Mouse (Mus musculus): ENCODE data around the gene Ikbip. TPM values are rescaled to one million over a fixed set of nuclear protein-coding genes. Genes with fewer than 3 reads are reported as not detected.

Ikbip gene
- polyA plus RNA-seq (2015; fragmentation: Nextera tagmentation; extraction: Ambion mirVana): 42.1 and 43.9 TPM in 2 replicates

DNA sequence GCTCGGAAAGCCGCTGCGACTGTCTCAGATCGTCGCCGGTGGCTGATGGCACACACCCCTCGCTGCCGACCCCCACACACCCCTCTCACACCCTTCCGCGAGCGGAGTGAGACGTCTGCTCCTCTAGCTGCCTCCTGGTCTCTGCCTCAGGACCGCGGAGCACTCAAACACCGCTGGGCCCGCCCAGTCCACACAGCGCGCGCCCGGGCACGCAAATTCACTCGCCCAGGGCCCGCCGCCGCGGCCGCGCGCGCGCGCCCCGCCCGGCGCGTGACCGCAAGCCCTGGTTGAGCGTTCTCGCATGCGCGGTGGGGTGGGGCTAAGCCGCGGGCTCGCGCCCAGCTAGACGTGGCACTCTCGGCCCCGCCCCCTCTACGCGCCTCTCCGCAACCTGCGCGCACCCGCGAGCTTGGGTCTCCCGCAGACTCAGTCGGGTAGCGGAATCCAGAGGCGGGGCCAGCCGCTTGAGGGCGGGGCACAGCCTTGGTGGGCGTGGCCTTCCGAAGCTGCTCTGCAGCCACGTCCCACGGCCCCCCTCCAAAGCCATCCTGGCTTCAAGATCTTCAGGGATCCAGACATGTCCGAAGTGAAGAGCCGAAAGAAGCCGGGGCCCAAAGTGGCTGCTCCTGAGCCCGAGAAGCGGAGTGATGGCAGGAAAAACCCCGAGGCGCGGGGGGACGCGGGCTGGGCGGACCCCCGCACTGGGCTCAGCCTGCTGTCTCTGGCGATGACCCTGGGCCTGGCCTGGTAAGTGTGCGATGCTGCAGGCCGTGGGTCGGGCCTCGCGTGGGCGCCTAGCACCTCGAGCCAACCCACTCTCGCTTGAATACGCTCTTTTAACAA lies at the start of gene Ikbip, which contains the start of gene Apaf1:
Gene Ikbip, plus strand, starts transcription at position 391 of the 843 bp plus-strand sequence.
Gene Apaf1, minus strand, starts transcription at position 221 of the 843 bp plus-strand sequence.
- H3K4me3 ChIP-seq (ENCODE audit: low read length): peak within 1 kb of the TSS; percentile 98
- H3K9me3 ChIP-seq (ENCODE audit: control insufficient read depth, low read length): no peaks in the 10 kb centered on the region
- under 1% methylated on average over 87 of the region's 87 CpGs for WGBS
- peaks cover 5% of the 10 kb centered on the region for H3K4me1 ChIP-seq (replicated peaks; ENCODE audit: control insufficient read depth, insufficient read depth, low read length)
- peak within 1 kb of the TSS; percentile 76 for H3K4me2 ChIP-seq (ENCODE audit: low read depth, low read length)
- peak within 1 kb of the TSS; percentile 86 for H3K27ac ChIP-seq (ENCODE audit: low read length)
- H3K27me3 ChIP-seq (ENCODE audit: control insufficient read depth, insufficient read depth, low read depth, low read length): no peaks in the 10 kb centered on the region
- peak within 1 kb of the TSS; percentile 92 for H3K9ac ChIP-seq (ENCODE audit: low read length)
- H3K36me3 ChIP-seq (ENCODE audit: control insufficient read depth, insufficient read depth, low read length): peaks cover 10% of the 10 kb centered on the region
- ATAC-seq (ENCODE audit: low read depth): peak; percentile 97

DNA sequence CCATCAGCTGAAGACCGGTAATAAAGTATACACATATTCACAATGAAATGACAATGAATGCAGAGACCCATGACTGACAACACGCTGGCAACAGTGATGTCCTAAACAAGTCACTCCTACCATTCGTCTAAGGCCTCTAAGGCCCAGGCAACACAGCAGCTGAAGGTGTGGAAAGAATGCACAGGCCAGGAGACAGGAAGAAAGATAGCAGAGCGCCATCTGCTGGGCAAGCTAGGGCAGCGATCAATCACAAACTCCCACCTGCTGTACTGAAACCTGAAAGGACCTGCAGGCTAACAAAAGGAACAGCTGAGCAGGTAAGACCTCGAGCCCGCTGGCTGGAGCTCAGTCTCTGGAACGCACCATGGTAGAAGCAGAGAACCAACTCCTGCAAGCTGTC lies 48.8 kb upstream of the Ikbip start:
- Histone ChIP-seq H3K27ac (ENCODE audit: low read length) (no peak overlapping the region), H3K4me1 (replicated peaks; ENCODE audit: control insufficient read depth, insufficient read depth, low read length) (no peaks in the 10 kb centered on the region), H3K27me3 (ENCODE audit: control insufficient read depth, insufficient read depth, low read depth, low read length) (no peaks in the 10 kb centered on the region), H3K9me3 (ENCODE audit: control insufficient read depth, low read length) (no peaks in the 10 kb centered on the region), H3K4me3 (ENCODE audit: low read length) (no peak overlapping the region), H3K36me3 (ENCODE audit: control insufficient read depth, insufficient read depth, low read length) (peaks cover 11% of the 10 kb centered on the region), H3K4me2 (ENCODE audit: low read depth, low read length) (no peak overlapping the region), H3K9ac (ENCODE audit: low read length) (no peak overlapping the region)
- 28% methylated on average over 8 of the region's 8 CpGs for WGBS
- peak; percentile 64; the same call in 1 of the 2 replicates for ATAC-seq (ENCODE audit: low read depth)

DNA sequence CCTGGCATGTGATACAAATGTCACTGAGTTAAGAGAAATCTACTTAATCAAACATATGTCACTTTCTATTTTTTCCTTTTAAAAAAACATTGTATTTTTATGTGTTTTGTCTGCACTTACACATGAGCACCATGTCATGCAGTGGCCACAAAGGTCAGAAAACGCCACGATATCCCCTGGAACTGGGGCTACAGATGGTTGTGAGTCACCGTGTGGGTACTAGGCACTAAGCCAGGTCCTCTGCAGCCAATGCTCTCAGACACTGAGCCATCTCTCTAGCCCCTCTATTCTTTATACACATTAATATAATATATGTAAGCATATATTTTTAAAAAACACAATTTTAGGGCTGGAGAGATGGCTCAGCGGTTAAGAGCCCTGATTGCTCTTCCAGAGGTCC lies 33.0 kb upstream of the Ikbip start:
- Histone ChIP-seq H3K27ac (ENCODE audit: low read length) (no peak overlapping the region), H3K27me3 (ENCODE audit: control insufficient read depth, insufficient read depth, low read depth, low read length) (no peaks in the 10 kb centered on the region), H3K4me2 (ENCODE audit: low read depth, low read length) (no peak overlapping the region), H3K36me3 (ENCODE audit: control insufficient read depth, insufficient read depth, low read length) (peaks cover 22% of the 10 kb centered on the region), H3K9ac (ENCODE audit: low read length) (no peak overlapping the region), H3K4me3 (ENCODE audit: low read length) (no peak overlapping the region), H3K9me3 (ENCODE audit: control insufficient read depth, low read length) (no peaks in the 10 kb centered on the region), H3K4me1 (replicated peaks; ENCODE audit: control insufficient read depth, insufficient read depth, low read length) (no peaks in the 10 kb centered on the region)
- 90% methylated on average over 4 of the region's 4 CpGs for WGBS
- no peak for ATAC-seq (ENCODE audit: low read depth)

DNA sequence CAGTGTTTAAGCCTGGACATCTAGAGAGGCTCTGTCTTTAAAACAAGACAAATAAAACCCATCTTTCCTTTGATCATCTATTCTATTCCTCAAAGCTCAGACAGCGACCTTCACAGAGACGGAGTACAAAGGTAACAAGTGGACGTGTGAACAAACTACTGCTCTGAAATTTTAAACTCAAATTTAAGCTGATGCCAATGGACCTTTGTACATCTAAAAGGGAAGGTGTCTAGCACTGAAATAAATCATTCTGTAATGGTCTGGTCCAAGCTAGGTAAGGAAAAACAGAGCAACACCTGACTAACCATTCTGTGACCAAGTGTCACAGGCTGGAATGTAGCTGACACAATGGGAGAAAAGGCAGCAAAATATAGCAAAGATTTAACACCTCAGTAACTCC lies 31.6 kb upstream of the Ikbip start:
- Histone ChIP-seq H3K9me3 (ENCODE audit: control insufficient read depth, low read length) (no peaks in the 10 kb centered on the region), H3K36me3 (ENCODE audit: control insufficient read depth, insufficient read depth, low read length) (peaks cover 20% of the 10 kb centered on the region), H3K4me2 (ENCODE audit: low read depth, low read length) (no peak overlapping the region), H3K4me3 (ENCODE audit: low read length) (no peak overlapping the region), H3K27ac (ENCODE audit: low read length) (no peak overlapping the region), H3K9ac (ENCODE audit: low read length) (no peak overlapping the region), H3K27me3 (ENCODE audit: control insufficient read depth, insufficient read depth, low read depth, low read length) (no peaks in the 10 kb centered on the region), H3K4me1 (replicated peaks; ENCODE audit: control insufficient read depth, insufficient read depth, low read length) (no peaks in the 10 kb centered on the region)
- ATAC-seq (ENCODE audit: low read depth): no peak
- 93% methylated on average over 3 of the region's 3 CpGs for WGBS

DNA sequence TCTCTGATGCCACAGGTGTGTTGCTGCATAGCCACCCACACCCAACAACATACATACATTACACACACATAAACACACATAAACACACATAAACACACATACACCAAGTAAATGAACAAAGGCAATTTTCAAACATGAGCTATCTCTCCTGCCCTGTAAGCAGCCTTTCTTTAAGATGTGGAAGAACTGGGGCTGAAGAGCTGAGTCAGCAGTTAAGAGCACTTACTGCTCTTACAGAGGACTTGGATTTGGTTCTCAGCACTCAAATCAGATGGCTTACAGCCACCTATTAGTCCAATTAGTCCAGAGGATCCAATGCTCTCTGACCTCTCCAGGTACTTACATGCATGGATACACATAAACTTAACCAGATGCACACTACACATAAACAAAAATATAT lies 30.0 kb upstream of the Ikbip start:
- no peaks in the 10 kb centered on the region for H3K27me3 ChIP-seq (ENCODE audit: control insufficient read depth, insufficient read depth, low read depth, low read length)
- H3K4me1 ChIP-seq (replicated peaks; ENCODE audit: control insufficient read depth, insufficient read depth, low read length): no peaks in the 10 kb centered on the region
- no peaks in the 10 kb centered on the region for H3K9me3 ChIP-seq (ENCODE audit: control insufficient read depth, low read length)
- no peak overlapping the region for H3K27ac ChIP-seq (ENCODE audit: low read length)
- H3K4me2 ChIP-seq (ENCODE audit: low read depth, low read length): no peak overlapping the region
- no peak overlapping the region for H3K9ac ChIP-seq (ENCODE audit: low read length)
- H3K4me3 ChIP-seq (ENCODE audit: low read length): no peak overlapping the region
- H3K36me3 ChIP-seq (ENCODE audit: control insufficient read depth, insufficient read depth, low read length): peaks cover 18% of the 10 kb centered on the region
- no peak for ATAC-seq (ENCODE audit: low read depth)

DNA sequence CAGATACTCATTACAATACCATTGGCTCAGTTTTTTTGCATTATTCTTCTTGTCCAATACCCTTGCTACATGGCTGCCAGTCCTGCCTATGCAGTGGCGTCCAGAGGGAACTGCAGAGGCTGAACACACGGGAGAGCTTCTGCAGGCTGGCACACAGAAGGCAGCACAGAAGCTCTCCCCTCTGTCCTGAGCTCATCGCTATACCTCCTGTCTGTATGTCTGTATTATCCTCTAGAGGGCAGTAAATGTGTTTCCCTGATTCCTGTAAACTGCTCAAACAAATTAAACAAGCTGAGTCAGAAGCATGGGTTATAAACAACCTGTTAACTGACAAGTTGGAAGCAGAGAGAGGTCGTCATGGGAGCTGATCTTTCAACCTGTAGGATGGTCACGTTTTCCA lies 22.0 kb upstream of the Ikbip start:
- no peak for ATAC-seq (ENCODE audit: low read depth)
- no peaks in the 10 kb centered on the region for H3K9me3 ChIP-seq (ENCODE audit: control insufficient read depth, low read length)
- H3K9ac ChIP-seq (ENCODE audit: low read length): no peak overlapping the region
- H3K4me3 ChIP-seq (ENCODE audit: low read length): no peak overlapping the region
- H3K4me1 ChIP-seq (replicated peaks; ENCODE audit: control insufficient read depth, insufficient read depth, low read length): no peaks in the 10 kb centered on the region
- WGBS: 45% methylated on average over 5 of the region's 5 CpGs
- peaks cover 22% of the 10 kb centered on the region for H3K36me3 ChIP-seq (ENCODE audit: control insufficient read depth, insufficient read depth, low read length)
- H3K27me3 ChIP-seq (ENCODE audit: control insufficient read depth, insufficient read depth, low read depth, low read length): no peaks in the 10 kb centered on the region
- no peak overlapping the region for H3K27ac ChIP-seq (ENCODE audit: low read length)
- no peak overlapping the region for H3K4me2 ChIP-seq (ENCODE audit: low read depth, low read length)

DNA sequence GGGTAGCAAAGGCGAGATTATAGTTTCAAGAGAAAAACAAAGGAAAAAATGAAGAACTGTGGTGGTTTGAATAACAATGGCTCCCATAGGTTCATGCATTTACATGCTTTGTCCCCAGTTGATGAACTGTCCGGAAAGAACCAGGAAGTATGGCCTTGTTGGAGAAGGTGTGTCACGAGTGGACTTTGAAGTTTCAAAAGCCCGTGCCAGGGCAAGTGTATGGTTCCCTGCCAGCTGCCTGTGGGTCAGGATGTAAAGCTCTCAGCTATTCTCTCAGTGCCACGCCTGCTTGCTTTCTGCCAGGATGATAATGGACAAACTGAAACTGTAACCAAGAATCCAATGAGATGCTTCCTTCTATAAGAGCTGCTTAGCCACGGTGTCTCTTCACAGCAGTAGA lies 20.4 kb upstream of the Ikbip start:
- Histone ChIP-seq H3K4me1 (replicated peaks; ENCODE audit: control insufficient read depth, insufficient read depth, low read length) (no peaks in the 10 kb centered on the region), H3K9ac (ENCODE audit: low read length) (no peak overlapping the region), H3K36me3 (ENCODE audit: control insufficient read depth, insufficient read depth, low read length) (peaks cover 31% of the 10 kb centered on the region), H3K9me3 (ENCODE audit: control insufficient read depth, low read length) (no peaks in the 10 kb centered on the region), H3K4me3 (ENCODE audit: low read length) (no peak overlapping the region), H3K4me2 (ENCODE audit: low read depth, low read length) (no peak overlapping the region), H3K27me3 (ENCODE audit: control insufficient read depth, insufficient read depth, low read depth, low read length) (no peaks in the 10 kb centered on the region), H3K27ac (ENCODE audit: low read length) (no peak overlapping the region)
- no peak for ATAC-seq (ENCODE audit: low read depth)
- WGBS: 86% methylated on average over 6 of the region's 6 CpGs

DNA sequence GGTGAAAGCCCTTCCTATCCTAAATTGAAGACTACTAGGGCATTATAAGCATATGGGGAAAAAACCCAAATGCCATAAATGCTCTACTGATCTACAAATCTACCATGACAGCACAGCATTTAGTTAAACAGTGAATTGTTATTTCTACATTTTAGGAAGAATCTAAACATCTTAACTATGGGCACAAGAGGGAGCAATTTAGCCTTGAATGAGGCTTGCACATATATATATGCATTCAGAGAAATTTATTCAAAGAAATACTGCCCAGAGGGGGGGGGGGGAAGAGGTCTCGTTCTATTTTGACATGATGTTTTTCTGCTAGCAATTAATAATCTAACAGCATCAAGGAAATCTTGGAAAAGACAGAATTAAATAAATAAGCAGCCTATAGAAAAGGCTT lies 11.0 kb upstream of the Ikbip start:
- no peak for ATAC-seq (ENCODE audit: low read depth)
- Histone ChIP-seq H3K36me3 (ENCODE audit: control insufficient read depth, insufficient read depth, low read length) (peaks cover 24% of the 10 kb centered on the region), H3K9me3 (ENCODE audit: control insufficient read depth, low read length) (no peaks in the 10 kb centered on the region)

DNA sequence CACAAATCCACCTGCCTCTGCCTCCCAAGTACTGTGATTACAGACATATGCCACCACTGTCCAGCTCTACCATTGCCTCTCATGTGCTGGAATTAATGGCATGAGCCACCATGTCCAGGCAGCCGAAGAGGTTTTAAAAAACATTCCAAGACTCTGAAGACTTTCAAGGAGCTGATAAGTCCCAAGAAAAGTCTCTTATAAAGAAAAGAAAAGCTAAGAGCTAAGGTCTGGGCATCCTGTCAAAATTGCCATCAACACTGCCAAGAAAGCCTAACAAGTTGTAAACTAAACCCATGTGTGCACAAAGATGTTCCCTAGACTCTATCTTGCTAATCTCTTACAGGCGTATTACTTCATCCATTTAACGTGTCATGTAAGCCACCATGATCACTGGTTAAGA lies 9.4 kb upstream of the Ikbip start:
- Histone ChIP-seq H3K27me3 (ENCODE audit: control insufficient read depth, insufficient read depth, low read depth, low read length) (no peaks in the 10 kb centered on the region), H3K4me2 (ENCODE audit: low read depth, low read length) (no peak overlapping the region), H3K4me1 (replicated peaks; ENCODE audit: control insufficient read depth, insufficient read depth, low read length) (no peaks in the 10 kb centered on the region), H3K36me3 (ENCODE audit: control insufficient read depth, insufficient read depth, low read length) (peaks cover 29% of the 10 kb centered on the region), H3K9ac (ENCODE audit: low read length) (no peak overlapping the region), H3K27ac (ENCODE audit: low read length) (no peak overlapping the region), H3K4me3 (ENCODE audit: low read length) (no peak overlapping the region), H3K9me3 (ENCODE audit: control insufficient read depth, low read length) (no peaks in the 10 kb centered on the region)
- no peak for ATAC-seq (ENCODE audit: low read depth)
- WGBS: 54% methylated on average over 3 of the region's 3 CpGs

More for the DNA sequence above, 11.0 kb upstream of the Ikbip start:
- no peak overlapping the region for H3K4me3 ChIP-seq (ENCODE audit: low read length)
- H3K4me2 ChIP-seq (ENCODE audit: low read depth, low read length): no peak overlapping the region
- H3K9ac ChIP-seq (ENCODE audit: low read length): no peak overlapping the region
- WGBS: 30% methylated on average over 1 of the region's 1 CpGs
- H3K27ac ChIP-seq (ENCODE audit: low read length): no peak overlapping the region
- H3K4me1 ChIP-seq (replicated peaks; ENCODE audit: control insufficient read depth, insufficient read depth, low read length): no peaks in the 10 kb centered on the region
- no peaks in the 10 kb centered on the region for H3K27me3 ChIP-seq (ENCODE audit: control insufficient read depth, insufficient read depth, low read depth, low read length)

Data from lung, embryonic 16.5 days (tissue).